Mouse (Mus musculus): ENCODE measurements at regions not wholly inside any gene's neighbourhood (a gene's known extent, or its start where the extent isn't known, plus 50 kb on each side); places are given as distances from the start of the nearest gene placed in this dataset.

DNA sequence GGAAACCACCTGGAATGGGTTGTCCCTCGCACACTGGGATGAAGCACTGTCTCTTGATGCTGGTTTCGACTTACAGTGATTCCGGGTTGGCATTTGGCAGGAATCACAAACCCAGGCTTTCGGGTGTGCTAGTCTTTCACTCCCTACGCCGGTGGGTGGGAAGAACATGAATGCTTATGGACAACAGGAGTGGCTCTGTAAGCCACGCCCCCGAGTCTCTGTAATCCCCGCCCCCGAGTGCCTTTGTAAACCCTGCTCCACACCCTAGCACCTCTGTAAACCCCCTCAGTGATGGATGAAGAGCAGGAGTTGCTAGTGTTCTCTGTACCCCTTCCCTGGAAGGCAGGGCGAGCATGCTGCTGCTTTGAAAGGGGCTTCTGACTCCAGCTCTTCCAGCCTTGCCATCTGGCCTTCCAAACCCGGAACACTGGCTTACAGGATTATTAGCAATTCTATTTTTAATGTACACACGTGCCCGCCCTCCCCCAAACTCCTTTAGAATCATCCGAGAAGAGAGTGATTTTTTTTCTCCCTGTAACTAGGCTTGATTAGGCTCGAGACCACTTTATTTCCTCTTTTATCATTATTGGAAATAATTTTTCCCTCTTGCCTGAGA is 272.6 kb downstream of the Vrk1 start:
- Histone ChIP-seq H3K4me2 (no peak overlapping the region), H3K4me1 (peaks cover 4% of the 10 kb centered on the region; the same call in 1 of the 2 replicates), H3K27ac (peak overlapping the region; percentile 61; the same call in 1 of the 2 replicates), H3K9ac (no peak overlapping the region), H3K27me3 (no peaks in the 10 kb centered on the region), H3K9me3 (replicated peaks) (no peaks in the 10 kb centered on the region), H3K4me3 (no peak overlapping the region), H3K36me3 (ENCODE audit: poor library complexity, severe bottlenecking) (no peaks in the 10 kb centered on the region)
- 65% methylated on average over 16 of the region's 16 CpGs for WGBS
- no peak for ATAC-seq

DNA sequence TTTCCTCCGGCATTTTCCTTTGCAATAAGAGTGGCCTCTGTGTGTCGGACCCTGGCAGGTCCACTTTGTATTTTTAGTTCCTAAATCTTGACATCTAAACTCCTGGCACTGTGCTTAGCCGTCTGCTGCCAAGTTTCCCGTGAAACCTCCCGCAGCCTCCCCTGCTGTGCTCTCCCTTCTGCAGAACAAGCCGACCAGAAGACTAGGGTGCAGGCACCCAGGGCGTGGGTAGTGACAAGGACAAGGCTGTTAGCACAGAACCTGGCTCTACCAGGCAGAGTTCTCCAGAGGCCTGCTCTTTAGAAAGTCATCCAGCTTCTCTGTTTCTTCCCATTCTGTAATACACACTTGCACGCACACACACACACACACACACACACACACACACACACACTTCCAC is 274.8 kb downstream of the Vrk1 start:
- no peak for ATAC-seq
- no peaks in the 10 kb centered on the region for H3K36me3 ChIP-seq (ENCODE audit: poor library complexity, severe bottlenecking)
- WGBS, result 84% methylated on average over 8 of the region's 8 CpGs
- H3K4me1 ChIP-seq, result peaks cover 4% of the 10 kb centered on the region; the same call in 1 of the 2 replicates
- H3K4me3 ChIP-seq, result no peak overlapping the region
- no peaks in the 10 kb centered on the region for H3K27me3 ChIP-seq
- no peak overlapping the region for H3K4me2 ChIP-seq
- no peak overlapping the region for H3K9ac ChIP-seq
- no peaks in the 10 kb centered on the region for H3K9me3 ChIP-seq (replicated peaks)
- no peak overlapping the region for H3K27ac ChIP-seq

- Histone ChIP-seq H3K4me2 (no peak overlapping the region), H3K9me3 (replicated peaks) (no peaks in the 10 kb centered on the region), H3K27ac (no peak overlapping the region), H3K9ac (no peak overlapping the region), H3K36me3 (ENCODE audit: poor library complexity, severe bottlenecking) (no peaks in the 10 kb centered on the region), H3K4me1 (no peaks in the 10 kb centered on the region), H3K4me3 (no peak overlapping the region), H3K27me3 (no peaks in the 10 kb centered on the region)
- 82% methylated on average over 23 of the region's 23 CpGs for WGBS
- ATAC-seq, result no peak
Observed at GRCm38 (mm10) chr12:106288791-106289515, 278.9 kb downstream of the Vrk1 start.

- Histone ChIP-seq H3K9me3 (replicated peaks) (no peaks in the 10 kb centered on the region), H3K4me2 (no peak overlapping the region), H3K9ac (no peak overlapping the region), H3K27me3 (no peaks in the 10 kb centered on the region), H3K27ac (no peak overlapping the region), H3K4me3 (no peak overlapping the region), H3K36me3 (ENCODE audit: poor library complexity, severe bottlenecking) (no peaks in the 10 kb centered on the region), H3K4me1 (no peaks in the 10 kb centered on the region)
- peak; percentile 36; the same call in 1 of the 2 replicates for ATAC-seq
- WGBS, result 58% methylated on average over 15 of the region's 15 CpGs
Observed at GRCm38 (mm10) chr12:106291476-106292046, 281.5 kb downstream of the Vrk1 start.

DNA sequence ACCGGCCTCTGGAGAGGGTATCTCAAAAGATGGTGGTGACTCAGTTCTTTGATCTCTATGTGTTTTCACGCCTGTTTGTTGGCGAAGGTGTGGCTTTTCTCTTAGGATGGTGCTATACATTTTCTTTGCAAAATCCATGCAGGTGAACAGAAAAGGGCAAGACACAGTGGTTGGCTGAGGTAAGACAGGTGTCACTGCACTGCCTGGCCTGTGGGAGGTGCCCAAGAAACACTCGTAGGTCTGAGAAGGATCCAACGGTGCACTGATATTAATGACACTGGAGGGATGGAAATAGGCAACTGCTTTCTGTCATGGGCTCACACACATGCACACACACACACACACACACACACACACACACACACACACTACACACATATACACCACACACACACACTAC is 283.1 kb downstream of the Vrk1 start:
- ATAC-seq, result no peak
- no peak overlapping the region for H3K27ac ChIP-seq
- H3K4me2 ChIP-seq, result no peak overlapping the region
- no peaks in the 10 kb centered on the region for H3K27me3 ChIP-seq
- no peaks in the 10 kb centered on the region for H3K36me3 ChIP-seq (ENCODE audit: poor library complexity, severe bottlenecking)
- 64% methylated on average over 5 of the region's 5 CpGs for WGBS
- H3K4me1 ChIP-seq, result no peaks in the 10 kb centered on the region
- H3K9me3 ChIP-seq (replicated peaks), result no peaks in the 10 kb centered on the region
- H3K4me3 ChIP-seq, result no peak overlapping the region
- no peak overlapping the region for H3K9ac ChIP-seq

DNA sequence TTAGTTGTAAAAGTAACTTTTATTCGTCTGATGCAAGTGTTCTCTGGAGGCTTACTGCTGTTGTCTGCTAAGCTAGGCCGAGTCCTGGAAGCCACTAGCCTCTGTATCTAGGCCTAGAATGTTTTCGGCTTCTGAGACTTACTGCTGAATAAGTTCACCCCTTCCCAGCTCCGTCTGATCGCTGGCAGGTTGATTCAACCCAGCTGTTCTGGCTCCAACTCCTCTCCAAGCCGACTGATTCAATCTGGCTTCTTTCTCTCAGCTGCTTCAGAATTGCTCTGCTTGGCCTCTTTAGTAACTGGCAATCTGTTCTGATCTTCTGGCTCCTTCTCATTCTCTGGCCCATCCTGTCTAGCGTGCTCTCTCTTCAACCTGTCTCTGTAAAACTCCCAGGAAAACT is 285.6 kb downstream of the Vrk1 start:
- H3K9me3 ChIP-seq (replicated peaks), result no peaks in the 10 kb centered on the region
- no peaks in the 10 kb centered on the region for H3K36me3 ChIP-seq (ENCODE audit: poor library complexity, severe bottlenecking)
- H3K4me1 ChIP-seq, result no peaks in the 10 kb centered on the region
- 0 out of 2 replicates have a peak overlapping the region, but pooled peaks have one; percentile 5 for H3K27ac ChIP-seq
- H3K9ac ChIP-seq, result no peak overlapping the region
- no peak overlapping the region for H3K4me2 ChIP-seq
- no peak for ATAC-seq
- H3K4me3 ChIP-seq, result no peak overlapping the region
- no peaks in the 10 kb centered on the region for H3K27me3 ChIP-seq
- 71% methylated on average over 7 of the region's 7 CpGs for WGBS

GRCm38 (mm10) chr12:106302617-106303016 is 292.6 kb downstream of the Vrk1 start:
- 68% methylated on average over 8 of the region's 8 CpGs for WGBS
- no peaks in the 10 kb centered on the region for H3K36me3 ChIP-seq (ENCODE audit: poor library complexity, severe bottlenecking)
- ATAC-seq, result no peak; the same call in 1 of the 2 replicates
- no peak overlapping the region for H3K4me2 ChIP-seq
- H3K27me3 ChIP-seq, result 0 out of 2 replicates have a peak, but pooled peaks cover 4% of the 10 kb centered on the region
- peaks cover 7% of the 10 kb centered on the region; the same call in 1 of the 2 replicates for H3K4me1 ChIP-seq
- H3K9me3 ChIP-seq (replicated peaks), result no peaks in the 10 kb centered on the region
- H3K9ac ChIP-seq, result no peak overlapping the region
- H3K27ac ChIP-seq, result no peak overlapping the region
- no peak overlapping the region for H3K4me3 ChIP-seq

DNA sequence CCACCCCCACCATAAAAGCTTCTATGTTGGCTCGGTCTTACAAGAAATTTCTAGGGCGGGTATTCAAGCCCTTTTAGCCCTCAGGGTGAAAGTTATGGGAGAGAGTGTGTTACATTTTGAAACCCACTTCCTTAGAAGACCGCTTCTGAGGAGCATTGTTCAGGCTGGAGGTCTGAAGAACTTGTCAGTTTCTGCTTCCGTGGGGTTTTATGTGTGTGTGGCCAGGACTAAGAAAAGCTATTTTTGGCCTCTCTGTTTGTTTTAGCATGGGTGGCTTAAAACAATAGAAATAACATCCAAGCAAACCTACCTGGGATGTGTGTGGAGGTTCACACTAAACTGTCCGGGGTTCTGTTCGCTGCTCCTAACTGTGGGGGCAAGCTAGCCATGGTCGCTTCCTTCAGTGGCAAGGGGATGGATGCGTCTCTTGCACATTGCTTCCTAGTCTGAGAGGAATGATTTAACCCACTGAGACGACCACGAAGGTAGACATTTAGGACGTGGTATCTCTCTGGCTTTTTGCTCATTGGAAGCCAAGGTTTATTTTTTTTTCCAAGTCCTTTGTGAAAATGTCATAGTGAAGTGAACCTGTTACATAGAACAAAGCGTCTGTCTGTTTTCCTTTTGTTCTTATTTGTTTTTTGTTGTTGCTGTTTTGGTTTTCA is 298.4 kb downstream of the Vrk1 start:
- H3K4me2 ChIP-seq, result no peak overlapping the region

GRCm38 (mm10) chr12:106308956-106309610 is 299.1 kb downstream of the Vrk1 start:
- Histone ChIP-seq H3K36me3 (ENCODE audit: poor library complexity, severe bottlenecking) (no peaks in the 10 kb centered on the region), H3K4me1 (peaks cover 19% of the 10 kb centered on the region), H3K27me3 (peaks cover 18% of the 10 kb centered on the region), H3K9me3 (replicated peaks) (no peaks in the 10 kb centered on the region), H3K27ac (no peak overlapping the region), H3K9ac (no peak overlapping the region), H3K4me2 (no peak overlapping the region), H3K4me3 (no peak overlapping the region)
- WGBS, result 74% methylated on average over 25 of the region's 25 CpGs
- no peak for ATAC-seq

More for the DNA sequence above, 298.4 kb downstream of the Vrk1 start:
- Histone ChIP-seq H3K36me3 (ENCODE audit: poor library complexity, severe bottlenecking) (no peaks in the 10 kb centered on the region), H3K9ac (no peak overlapping the region), H3K27ac (no peak overlapping the region), H3K4me1 (peaks cover 19% of the 10 kb centered on the region), H3K27me3 (peaks cover 13% of the 10 kb centered on the region), H3K9me3 (replicated peaks) (no peaks in the 10 kb centered on the region), H3K4me3 (no peak overlapping the region)
- no peak for ATAC-seq
- WGBS, result 83% methylated on average over 12 of the region's 12 CpGs

GRCm38 (mm10) chr12:106310171-106310570 is 300.1 kb downstream of the Vrk1 start:
- WGBS, result 36% methylated on average over 6 of the region's 6 CpGs
- Histone ChIP-seq H3K4me3 (no peak overlapping the region), H3K4me2 (peak overlapping the region; percentile 81), H3K9me3 (replicated peaks) (no peaks in the 10 kb centered on the region), H3K27ac (no peak overlapping the region), H3K4me1 (peaks cover 22% of the 10 kb centered on the region), H3K36me3 (ENCODE audit: poor library complexity, severe bottlenecking) (no peaks in the 10 kb centered on the region), H3K9ac (no peak overlapping the region), H3K27me3 (peaks cover 18% of the 10 kb centered on the region)
- no peak for ATAC-seq

- no peaks in the 10 kb centered on the region for H3K9me3 ChIP-seq (replicated peaks)
- H3K27ac ChIP-seq, result no peak overlapping the region
- H3K36me3 ChIP-seq (ENCODE audit: poor library complexity, severe bottlenecking), result no peaks in the 10 kb centered on the region
- peak overlapping the region; percentile 44 for H3K4me3 ChIP-seq
- 1% methylated on average over 34 of the region's 34 CpGs for WGBS
- H3K27me3 ChIP-seq, result peaks cover 18% of the 10 kb centered on the region
- peak overlapping the region; percentile 81 for H3K4me2 ChIP-seq
- peaks cover 28% of the 10 kb centered on the region for H3K4me1 ChIP-seq
- 0 out of 2 replicates have a peak, but pooled peaks have one; percentile 38 for ATAC-seq
- peak overlapping the region; percentile 62 for H3K9ac ChIP-seq
Observed at GRCm38 (mm10) chr12:106310585-106311319, 300.7 kb downstream of the Vrk1 start.
